Mouse (Mus musculus): ENCODE data around the gene Gm19410.

The Gm19410 gene

DNA sequence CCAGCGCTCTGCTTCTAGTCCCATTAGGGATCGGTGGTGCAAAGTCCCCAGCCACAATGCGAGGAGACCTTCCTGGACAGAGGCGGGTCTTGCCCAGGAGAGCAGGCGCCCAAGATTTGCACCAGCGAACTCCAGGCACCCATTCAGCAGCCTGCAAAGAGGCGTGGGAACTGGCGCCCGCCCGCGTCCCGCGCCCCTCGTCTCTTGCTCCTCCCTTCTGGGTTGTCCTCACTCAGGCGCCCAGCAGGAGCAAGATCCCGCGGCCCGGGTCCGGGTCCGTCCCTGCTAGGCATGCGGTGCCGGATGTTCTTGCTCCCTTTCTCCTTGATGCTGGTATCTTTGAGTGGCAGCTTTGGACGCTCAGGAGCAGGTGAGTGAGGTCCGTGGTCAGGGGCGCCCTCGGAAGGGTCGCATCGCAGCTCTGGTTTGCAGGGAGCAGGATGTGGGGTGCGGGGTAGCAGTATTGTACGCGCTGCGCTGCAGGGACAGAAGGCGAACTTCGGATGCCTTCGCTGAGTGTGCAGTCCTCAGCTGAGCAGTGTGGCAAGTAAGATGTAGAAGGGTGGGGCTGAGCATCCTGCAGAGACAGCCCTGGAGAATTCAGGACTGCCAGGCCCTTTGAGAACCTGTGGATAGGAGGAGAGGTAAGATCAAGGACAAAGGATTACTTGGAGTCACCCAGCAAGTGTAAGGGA is at the start of gene Gm19410:
TSS of gene Gm19410 (plus strand) at position 292 of the 695 bp plus-strand sequence.
- DNase-seq = peak; percentile 3

GRCm38 (mm10) chr8:35730776-35731175 is 34.8 kb upstream of the Gm19410 start:
- no peak for DNase-seq

GRCm38 (mm10) chr8:35735438-35735837 is 30.2 kb upstream of the Gm19410 start:
- peak; percentile 12 for DNase-seq

- DNase-seq = no peak
Observed at GRCm38 (mm10) chr8:35756202-35756601, 9.4 kb upstream of the Gm19410 start.

DNA sequence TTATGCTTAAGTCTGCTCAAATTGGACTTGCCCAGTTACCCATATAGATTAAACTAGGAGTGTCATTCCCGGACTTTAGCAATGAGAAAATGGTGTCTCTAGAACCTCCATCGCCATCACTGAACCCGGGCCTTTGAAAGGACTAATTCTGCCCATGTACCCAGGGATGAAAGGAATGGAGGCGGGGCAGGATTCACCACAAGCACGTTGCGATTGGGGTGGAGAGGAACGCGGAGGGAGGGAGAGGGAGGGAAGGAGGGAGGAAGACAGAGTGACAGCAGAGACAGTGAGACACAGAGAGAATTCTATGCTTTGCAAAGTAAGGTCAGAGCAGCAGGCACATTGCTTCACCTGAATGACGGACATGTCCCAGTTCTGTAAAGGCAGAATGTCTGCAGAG is 570 bp upstream of the Gm19410 start:
- no peak for DNase-seq

- no peak for DNase-seq
Observed at GRCm38 (mm10) chr8:35773508-35773907, 7.9 kb downstream of the Gm19410 start.

All from thymus, postnatal 14 days (tissue).